Mouse (Mus musculus) lung, adult 10 weeks (tissue): ENCODE data around the gene Tmem97. TPM values are rescaled to one million over a fixed set of nuclear protein-coding genes. Genes with fewer than 3 reads are reported as not detected.

Experiments used
- polyA plus RNA-seq: library from polyadenylated mRNA; stranded (reverse); fragments of 350-450 nt; fragmentation: Illumina TruSeq; extraction: RNeasy Lipid Tissue Mini Kit (QIAGEN cat#74804); gene quantifications from one replicate; pipeline ENCODE4 v1.2.3, GENCODE M21; 2014; ENCODE audit warnings: low read depth, low replicate concordance; ENCODE audit not compliant: insufficient read depth

Tmem97 gene
- 33.8 TPM for polyA plus RNA-seq

DNA sequence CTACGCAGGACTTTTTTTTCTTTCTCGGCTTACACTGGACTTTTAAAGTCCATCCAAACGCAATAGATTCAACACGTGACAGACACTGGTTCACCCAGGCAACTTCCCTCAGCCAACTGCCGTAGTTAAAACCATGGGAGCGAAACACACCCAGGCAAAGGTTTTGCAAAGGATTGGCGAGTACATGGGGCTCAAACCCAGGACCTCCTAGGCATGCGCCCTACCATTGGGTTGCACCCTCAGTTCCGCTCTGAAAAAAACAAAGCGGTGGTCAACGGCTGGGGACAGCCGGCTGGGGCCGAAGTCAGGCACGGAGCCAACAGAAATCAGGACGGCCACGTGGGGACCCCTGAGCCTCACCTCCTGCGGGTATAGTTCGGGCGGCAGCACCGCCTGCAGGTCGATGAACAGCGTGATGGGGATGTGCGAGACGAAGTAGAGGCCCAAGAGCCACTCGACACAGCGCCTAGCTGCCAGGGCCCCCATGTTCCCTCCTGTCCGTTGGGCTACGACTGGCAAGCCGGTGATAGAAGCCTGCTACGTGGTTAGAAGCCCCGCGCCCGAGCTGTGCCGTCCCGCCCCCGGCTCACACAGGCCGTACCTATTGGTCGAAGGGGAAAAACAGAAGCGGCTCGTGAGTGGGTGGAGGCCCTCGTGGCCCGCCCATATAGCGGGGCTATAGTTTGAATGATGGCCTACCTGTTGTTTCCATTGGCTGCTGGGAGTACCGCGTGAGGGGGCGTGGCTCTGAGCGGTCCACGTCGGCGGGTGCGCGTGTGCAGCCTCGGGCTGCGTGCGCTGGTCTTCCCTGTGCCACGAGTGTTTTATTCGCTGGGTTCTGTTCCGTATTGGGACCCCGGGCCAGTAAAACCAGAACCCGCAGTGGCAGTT lies at the start of gene Tmem97:
TSS of gene Tmem97 (minus strand) at position 610 of the 891 bp plus-strand sequence.

DNA sequence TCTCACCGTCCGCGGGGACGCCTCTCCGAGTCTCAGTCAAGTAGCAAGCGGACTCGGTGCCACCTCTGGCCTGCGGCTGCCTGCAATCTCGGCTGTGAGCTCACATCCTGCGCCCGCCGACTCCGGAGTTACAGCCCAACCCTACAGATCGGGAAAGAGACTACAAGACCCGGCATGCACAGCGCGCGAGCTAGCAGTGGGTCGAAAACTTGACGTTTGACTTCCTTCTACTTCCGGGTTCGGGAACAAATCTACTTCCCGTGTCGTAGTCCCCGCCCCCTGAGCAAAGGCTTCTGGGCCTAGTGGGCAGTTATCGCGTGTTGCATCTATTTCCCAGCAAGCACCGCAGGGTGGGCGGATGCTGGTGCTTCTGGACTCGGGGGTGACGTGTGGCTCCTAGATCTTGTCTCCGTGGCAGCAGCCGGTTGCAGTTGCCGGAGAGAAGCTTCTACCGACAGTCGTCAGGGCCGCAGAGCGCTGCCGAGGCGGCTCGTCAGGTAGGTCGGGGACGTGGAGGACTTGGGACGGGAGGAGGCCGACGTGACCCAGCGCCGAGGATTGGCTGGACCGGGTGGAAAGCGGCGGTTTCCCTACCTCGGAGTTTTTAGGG lies 14.4 kb downstream of the Tmem97 start, which contains the start of the genes Tnfaip1 and Ift20:
TSS of gene Tnfaip1 (minus strand) at position 253 of the 610 bp plus-strand sequence.
TSS of gene Ift20 (plus strand) at position 282 of the 610 bp plus-strand sequence.

DNA sequence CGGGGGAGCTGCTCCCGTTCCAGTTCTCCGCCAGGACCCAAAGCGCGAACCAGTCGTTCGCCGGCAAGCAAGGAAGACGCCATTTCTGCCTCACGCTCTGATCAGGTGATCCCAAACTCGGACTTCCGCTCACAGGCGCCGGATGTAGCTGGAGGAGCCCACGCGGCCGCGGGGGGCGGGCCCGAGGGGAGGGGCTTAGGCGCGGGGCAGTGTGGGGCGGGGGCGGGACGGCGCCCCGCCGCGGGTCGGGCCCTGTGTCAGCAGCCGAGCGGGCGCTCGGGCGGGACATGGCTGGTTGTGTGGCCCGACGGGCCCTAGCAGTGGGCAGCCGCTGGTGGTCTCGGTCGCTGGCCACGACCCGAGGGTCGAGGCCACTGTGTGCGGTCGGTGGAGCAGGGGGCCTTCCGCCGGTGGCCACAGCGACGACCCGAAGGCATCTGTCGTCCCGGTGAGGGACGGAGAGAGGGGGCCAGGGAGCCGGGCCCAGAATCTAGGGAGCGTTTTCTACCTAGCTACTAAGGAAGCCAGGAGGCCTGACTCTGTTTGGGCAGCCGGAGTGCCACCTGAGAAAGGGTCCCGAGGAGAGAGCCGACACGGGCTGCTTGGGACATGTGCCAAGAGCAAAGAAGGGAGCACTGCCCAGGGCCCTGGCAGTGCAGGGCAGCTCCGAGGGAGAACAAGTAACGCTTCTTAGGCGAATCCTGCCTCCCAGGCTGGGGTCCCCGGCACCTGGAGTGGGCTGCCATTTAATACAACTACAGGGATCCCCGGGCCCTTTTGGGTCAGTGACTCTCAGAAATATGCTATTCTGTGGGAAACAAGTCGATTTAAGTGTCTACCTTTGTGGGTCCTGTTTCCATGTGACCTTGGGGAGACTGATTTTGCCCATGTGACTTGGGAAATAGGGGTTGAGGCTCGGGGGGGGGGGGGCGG lies 38.3 kb downstream of the Tmem97 start, which contains the start of the genes Tmem199 and Poldip2:
TSS of gene Tmem199 (minus strand) at position 148 of the 933 bp plus-strand sequence.
TSS of gene Poldip2 (plus strand) at position 169 of the 933 bp plus-strand sequence.

DNA sequence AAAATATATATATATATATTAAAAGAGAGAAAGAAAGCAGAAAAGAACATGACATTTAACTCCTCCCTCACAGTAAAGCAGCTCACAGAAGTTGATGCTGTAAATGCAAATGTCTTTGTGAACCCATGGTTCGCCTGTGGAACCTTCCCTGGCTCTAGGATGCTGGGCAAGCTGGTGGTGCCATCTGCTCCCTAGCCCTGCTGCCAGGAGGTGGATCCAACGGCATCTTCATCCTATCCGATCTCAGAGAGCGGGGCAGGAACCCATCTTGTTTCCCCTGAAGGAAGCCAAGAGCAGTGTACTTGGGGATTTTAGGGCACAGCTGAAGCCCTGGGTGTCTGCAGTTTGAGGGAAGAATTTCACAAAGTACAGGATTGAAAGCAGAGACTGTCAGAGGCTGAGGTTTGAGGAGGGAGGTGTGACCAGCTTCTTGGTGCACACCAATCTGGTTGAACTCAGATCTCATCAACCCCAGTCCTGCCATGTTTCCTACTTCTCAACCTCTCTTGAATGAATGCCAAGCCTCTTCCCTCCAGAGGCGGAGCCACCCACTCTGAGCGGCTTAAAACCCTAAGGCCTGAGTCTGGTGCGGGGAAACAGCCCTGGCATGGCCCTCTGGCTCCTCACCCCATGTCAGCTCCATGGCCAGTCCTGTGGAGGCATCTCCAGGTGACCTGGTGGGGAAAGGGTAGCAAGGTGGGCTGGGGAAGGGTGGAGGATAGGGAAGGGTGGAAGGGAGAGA lies 47.5 kb downstream of the Tmem97 start, which contains the start of gene Sebox:
TSS of gene Sebox (plus strand) at position 539 of the 742 bp plus-strand sequence.

DNA sequence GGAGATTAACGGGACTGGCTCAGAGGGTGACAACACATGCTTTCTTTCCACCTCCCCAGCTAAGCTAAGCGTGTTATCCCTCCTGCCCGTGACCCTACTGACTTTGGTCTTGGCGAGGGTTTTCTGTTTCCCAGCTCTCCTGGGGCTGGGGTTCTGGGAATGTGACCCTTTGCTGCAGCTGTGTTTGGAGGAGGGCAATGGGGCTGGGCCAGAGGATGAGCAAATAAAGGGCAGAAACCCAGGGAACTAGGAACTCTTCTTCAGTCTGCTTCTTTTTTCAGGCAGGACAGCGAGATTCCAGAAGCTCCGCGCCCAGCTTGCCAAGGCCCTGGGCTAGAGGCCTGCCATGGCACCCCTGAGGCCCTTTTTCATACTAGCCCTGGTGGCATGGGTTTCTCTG lies 51.6 kb downstream of the Tmem97 start, which contains the start of gene Vtn:
TSS of gene Vtn (plus strand) at position 88 of the 400 bp plus-strand sequence.

DNA sequence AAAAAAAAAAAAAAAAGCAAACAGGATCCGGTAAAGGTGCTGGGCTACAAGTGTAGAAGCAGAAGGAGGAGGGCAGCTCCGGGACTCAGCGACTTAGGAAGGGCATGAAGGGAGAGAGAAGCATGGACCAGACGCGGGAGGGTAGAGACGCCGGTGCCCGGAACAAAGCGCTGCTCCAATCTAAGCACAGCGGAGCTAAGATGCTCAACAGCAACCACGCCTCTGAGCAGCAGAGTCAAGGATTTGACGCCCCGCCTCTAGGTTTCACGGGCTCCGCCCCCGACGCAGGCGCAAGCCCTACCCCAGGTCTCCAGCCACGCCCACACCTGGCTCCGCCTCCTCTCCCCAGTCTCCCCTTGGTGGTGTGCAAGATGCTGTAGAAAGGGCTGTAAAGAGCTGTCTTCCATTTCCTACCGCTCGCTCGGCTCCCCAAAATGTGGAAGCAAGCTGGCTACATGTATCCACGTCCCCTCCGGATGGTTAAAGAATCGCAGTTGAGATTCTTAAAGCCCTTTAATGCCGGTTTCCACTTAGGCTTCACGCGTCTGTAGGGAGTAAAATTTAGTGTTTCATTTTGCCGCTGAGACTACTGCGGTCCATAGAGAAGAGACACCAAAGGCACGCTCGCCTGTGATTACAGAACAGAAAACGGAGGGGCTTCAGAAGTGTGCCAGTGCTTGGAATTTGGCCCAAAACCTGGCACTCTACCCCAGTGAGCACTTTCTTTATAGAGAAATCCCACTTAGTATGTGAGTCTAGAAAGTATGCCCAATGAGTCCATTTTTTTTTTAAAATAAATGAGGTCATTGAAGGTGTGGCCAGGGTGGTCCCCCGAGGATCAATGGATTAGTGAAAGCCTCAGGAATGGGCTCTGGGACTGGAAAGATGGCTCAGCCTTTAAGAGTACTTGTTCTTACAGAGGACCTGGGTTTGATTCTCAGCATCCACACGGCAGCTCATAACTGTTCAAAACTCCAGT lies 52.7 kb downstream of the Tmem97 start, which contains the start of gene Sarm1:
TSS of gene Sarm1 (minus strand) at position 211 of the 979 bp plus-strand sequence.

Other genes with a start within 250 kb of the Tmem97 start
- gene Spag5, start 249.2 kb downstream of the Tmem97 start, polyA plus RNA-seq, result 0.42 TPM
- 6.4 TPM for gene Aldoc, start 227.8 kb downstream of the Tmem97 start, polyA plus RNA-seq
- gene Pigs, start 222.4 kb downstream of the Tmem97 start, polyA plus RNA-seq, result 24.9 TPM
- 40.3 TPM for gene Unc119, start 207.3 kb downstream of the Tmem97 start, polyA plus RNA-seq
- not detected for gene Foxn1, start 164.2 kb downstream of the Tmem97 start, polyA plus RNA-seq
- 0.40 TPM for gene Slc13a2, start 128.6 kb downstream of the Tmem97 start, polyA plus RNA-seq
- 4.6 TPM for gene Slc46a1, start 85.1 kb downstream of the Tmem97 start, polyA plus RNA-seq
- gene Sarm1, start 53.0 kb downstream of the Tmem97 start, polyA plus RNA-seq, result 0.06 TPM
- gene Vtn, start 51.7 kb downstream of the Tmem97 start, polyA plus RNA-seq, result 18.2 TPM
- gene Sebox, start 47.3 kb downstream of the Tmem97 start, polyA plus RNA-seq, result not detected
- gene Tmem199, start 38.6 kb downstream of the Tmem97 start, polyA plus RNA-seq, result 20.9 TPM
- 45.2 TPM for gene Poldip2, start 38.6 kb downstream of the Tmem97 start, polyA plus RNA-seq
- 46.8 TPM for gene Tnfaip1, start 14.4 kb downstream of the Tmem97 start, polyA plus RNA-seq
- gene Ift20, start 14.4 kb downstream of the Tmem97 start, polyA plus RNA-seq, result 146 TPM
- gene Nlk, start 146.6 kb upstream of the Tmem97 start, polyA plus RNA-seq, result 12.5 TPM
- 21.5 TPM for gene Ccnq, start 201.0 kb upstream of the Tmem97 start, polyA plus RNA-seq